Mouse (Mus musculus) bone marrow, adult 2 months (tissue): ENCODE data around the gene Coro1c. TPM values are rescaled to one million over a fixed set of nuclear protein-coding genes. Genes with fewer than 3 reads are reported as not detected.

Experiments
- H3K27ac ChIP-seq: fragments of 200-500 bp; 2 replicates; pipeline ENCODE4 v1.5.1; 2012; ENCODE audit warnings: low read depth, mild to moderate bottlenecking, control low read depth, inconsistent platforms, low read length; ENCODE audit not compliant: control insufficient read depth, poor library complexity, insufficient read depth
- H3K4me1 ChIP-seq: fragments of 200-500 bp; 2 replicates; pipeline ENCODE4 v1.6.1; 2011; ENCODE audit warnings: low read length; ENCODE audit not compliant: control insufficient read depth, insufficient read depth
- H3K4me3 ChIP-seq: fragments of 200-500 bp; replicated peaks from 2 replicates; pipeline ENCODE3; 2011; ENCODE audit warnings: mild to moderate bottlenecking, low read depth, low read length, control low read depth; ENCODE audit not compliant: control insufficient read depth
- CTCF ChIP-seq: fragments of 200-500 bp; IDR thresholded peaks from 2 replicates; pipeline ENCODE4 v1.5.1; 2011; ENCODE audit warnings: low read length, control low read depth; ENCODE audit not compliant: control insufficient read depth, insufficient read depth
- POLR2A ChIP-seq: fragments of 200-500 bp; IDR thresholded peaks from 2 replicates; pipeline ENCODE4 v1.6.1; 2011; ENCODE audit warnings: low read depth, mild to moderate bottlenecking, control low read depth, low read length, borderline replicate concordance; ENCODE audit not compliant: control insufficient read depth
- WGBS: fragments of 180-500 bp; shearing (Covaris S2); methylation state at CpG from one replicate; pipeline ENCODE4 v1.1.7; 2018; 5-methylcytosine and 5-hydroxymethylcytosine counted together
- polyA plus RNA-seq: library from polyadenylated mRNA; stranded (reverse); fragments of >200 nt; gene quantifications from 2 replicates; pipeline ENCODE4 v1.2.4, GENCODE M21; 2011; ENCODE audit warnings: low replicate concordance; ENCODE audit not compliant: missing spikeins, insufficient read depth, insufficient read length

Coro1c gene
- polyA plus RNA-seq, 1 experiment, result 52.7 TPM

GRCm38 (mm10) chr5:113933889-113934288 is 25.3 kb upstream of the Coro1c start:
- H3K27ac ChIP-seq, result no peak overlapping the region
- no peaks in the 10 kb centered on the region; the same call in 1 of the 2 replicates for H3K4me1 ChIP-seq
- TF ChIP-seq CTCF (no peak), POLR2A (no peak)
- H3K4me3 ChIP-seq, result no peak overlapping the region
- 70% methylated on average over 6 of the region's 6 CpGs for WGBS

GRCm38 (mm10) chr5:113933480-113933879 is 24.9 kb upstream of the Coro1c start:
- WGBS, result 78% methylated on average over 4 of the region's 4 CpGs

GRCm38 (mm10) chr5:113932310-113932709 is 23.8 kb upstream of the Coro1c start:
- TF ChIP-seq POLR2A, result no peak
- no peak for TF ChIP-seq CTCF
- WGBS, result 80% methylated on average over 3 of the region's 3 CpGs
- Histone ChIP-seq H3K27ac (no peak overlapping the region), H3K4me3 (no peak overlapping the region), H3K4me1 (no peaks in the 10 kb centered on the region; the same call in 1 of the 2 replicates)

More at GRCm38 (mm10) chr5:113933480-113933879, 24.9 kb upstream of the Coro1c start:
- Histone ChIP-seq H3K27ac (no peak overlapping the region), H3K4me3 (no peak overlapping the region), H3K4me1 (no peaks in the 10 kb centered on the region; the same call in 1 of the 2 replicates)
- no peak for TF ChIP-seq POLR2A
- peak; percentile 39; the same call in 1 of the 2 replicates for TF ChIP-seq CTCF

- TF ChIP-seq POLR2A (no peak), CTCF (no peak)
- Histone ChIP-seq H3K4me3 (no peak overlapping the region), H3K27ac (no peak overlapping the region), H3K4me1 (no peaks in the 10 kb centered on the region; the same call in 1 of the 2 replicates)
- WGBS, result 16% methylated on average over 18 of the region's 18 CpGs
These were observed 22.4 kb upstream of the Coro1c start for GRCm38 (mm10) chr5:113930648-113931609.

- Histone ChIP-seq H3K27ac (no peak overlapping the region), H3K4me1 (peaks cover under 1% of the 10 kb centered on the region; the same call in 1 of the 2 replicates), H3K4me3 (no peak overlapping the region)
- TF ChIP-seq CTCF (no peak), POLR2A (no peak)
- 57% methylated on average over 10 of the region's 10 CpGs for WGBS
These were observed 21.5 kb upstream of the Coro1c start for GRCm38 (mm10) chr5:113929950-113930647.

- WGBS, result 72% methylated on average over 10 of the region's 10 CpGs
- TF ChIP-seq POLR2A (no peak), CTCF (no peak)
- no peak overlapping the region for H3K27ac ChIP-seq
- H3K4me3 ChIP-seq, result no peak overlapping the region
- peaks cover 3% of the 10 kb centered on the region for H3K4me1 ChIP-seq
These were observed 21.0 kb upstream of the Coro1c start for GRCm38 (mm10) chr5:113929526-113929925.

GRCm38 (mm10) chr5:113924608-113925007 is 16.1 kb upstream of the Coro1c start:
- WGBS, result 22% methylated on average over 4 of the region's 4 CpGs
- no peak overlapping the region for H3K27ac ChIP-seq
- no peak overlapping the region for H3K4me3 ChIP-seq
- TF ChIP-seq CTCF (no peak), POLR2A (no peak)
- peaks cover 3% of the 10 kb centered on the region for H3K4me1 ChIP-seq

- WGBS, result 56% methylated on average over 6 of the region's 6 CpGs
- Histone ChIP-seq H3K4me3 (no peak overlapping the region), H3K4me1 (peaks cover 3% of the 10 kb centered on the region), H3K27ac (no peak overlapping the region)
- TF ChIP-seq CTCF, result no peak
These were observed 13.0 kb upstream of the Coro1c start for GRCm38 (mm10) chr5:113921310-113922166.
